Mouse (Mus musculus) CH12.LX (cell line): Measurements from ENCODE around the gene Sdhaf2. TPM values are rescaled to one million over a fixed set of nuclear protein-coding genes. Genes with fewer than 3 reads are reported as not detected.

ENCODE experiments used
- DNase-seq: peaks from one replicate; pipeline ENCODE4 v3.0.0-alpha.2; 2013; ENCODE audit errors: extremely low read depth
- H3K27ac ChIP-seq: 2 replicates; pipeline ENCODE4 v1.5.1; 2012; ENCODE audit warnings: low read depth, mild to moderate bottlenecking, control low read depth, moderate library complexity; ENCODE audit not compliant: insufficient read depth
- H3K27me3 ChIP-seq: replicated peaks from 2 replicates; pipeline ENCODE3; 2012; ENCODE audit warnings: inconsistent platforms
- H3K36me3 ChIP-seq, 2 experiments: replicated peaks in 1 of 2; 2 replicates each; pipeline versions ENCODE3 to v1.6.1; 2012; ENCODE audit warnings: inconsistent platforms in 1 of 2, low read length in 1 of 2, mild to moderate bottlenecking in 1 of 2, mixed read lengths in 1 of 2, moderate library complexity in 1 of 2; ENCODE audit not compliant: control insufficient read depth in 1 of 2, insufficient read depth in 1 of 2
- H3K4me1 ChIP-seq, 2 experiments: 2 replicates each; pipeline ENCODE4 v1.6.1; 2012; ENCODE audit warnings: inconsistent platforms in 1 of 2, moderate library complexity in 1 of 2; ENCODE audit not compliant: insufficient read depth in 2 of 2, control insufficient read depth in 1 of 2
- H3K4me2 ChIP-seq: 2 replicates; pipeline ENCODE4 v1.6.1; 2012; ENCODE audit warnings: low read depth, mild to moderate bottlenecking, control low read depth; ENCODE audit not compliant: poor library complexity, insufficient read depth, severe bottlenecking
- H3K4me3 ChIP-seq, 3 experiments: fragments of 150-350 bp in 1 of 3; sonication (generic) in 1 of 3; replicated peaks in 1 of 3; 2 replicates each; pipeline versions ENCODE3 to v1.5.1; 2011 to 2012; ENCODE audit warnings: low read depth in 2 of 3, low read length in 2 of 3, mild to moderate bottlenecking in 2 of 3, moderate library complexity in 2 of 3, control low read depth in 1 of 3, improper control_type of control experiment in 1 of 3, inconsistent platforms in 1 of 3, mixed read lengths in 1 of 3; ENCODE audit not compliant: poor library complexity in 1 of 3
- H3K79me2 ChIP-seq: replicated peaks from 2 replicates; pipeline ENCODE4 v1.6.1; 2012; ENCODE audit warnings: mild to moderate bottlenecking, moderate library complexity; ENCODE audit not compliant: control insufficient read depth, poor library complexity, insufficient read depth, severe bottlenecking; ENCODE audit errors: extremely low read depth
- H3K9ac ChIP-seq: 2 replicates; pipeline ENCODE4 v1.6.1; 2012; ENCODE audit warnings: low read depth, mild to moderate bottlenecking, control low read depth, moderate library complexity; ENCODE audit not compliant: insufficient read depth
- H3K9me3 ChIP-seq: replicated peaks from 2 replicates; pipeline ENCODE3; 2012; ENCODE audit warnings: low read length, inconsistent platforms, mixed read lengths
- BHLHE40 ChIP-seq: IDR thresholded peaks from 2 replicates; pipeline ENCODE4 v1.6.1; 2011; ENCODE audit warnings: mild to moderate bottlenecking, low read depth, low read length, improper control_type of control experiment
- CHD1 ChIP-seq: IDR thresholded peaks from 2 replicates; pipeline ENCODE4 v1.6.1; 2012; ENCODE audit warnings: low read depth, low read length, improper control_type of control experiment, inconsistent platforms
- CHD2 ChIP-seq: IDR thresholded peaks from 2 replicates; pipeline ENCODE4 v1.6.1; 2011; ENCODE audit warnings: low read length, improper control_type of control experiment
- E2F4 ChIP-seq: IDR thresholded peaks from 2 replicates; pipeline ENCODE4 v1.6.1; 2011; ENCODE audit warnings: low read depth, low read length, improper control_type of control experiment; ENCODE audit not compliant: insufficient replicate concordance
- ELF1 ChIP-seq: IDR thresholded peaks from 2 replicates; pipeline ENCODE4 v1.6.1; 2014; ENCODE audit warnings: low read depth, mild to moderate bottlenecking, inconsistent platforms, low read length, improper control_type of control experiment
- GABPA ChIP-seq: IDR thresholded peaks from 2 replicates; pipeline ENCODE4 v1.6.1; 2012; ENCODE audit warnings: low read depth, low read length, improper control_type of control experiment, inconsistent platforms; ENCODE audit not compliant: insufficient replicate concordance
- JUN ChIP-seq: IDR thresholded peaks from 2 replicates; pipeline ENCODE4 v1.6.1; 2011; ENCODE audit warnings: low read depth, mild to moderate bottlenecking, low read length, improper control_type of control experiment, moderate library complexity; ENCODE audit not compliant: insufficient read depth
- MAX ChIP-seq: IDR thresholded peaks from 2 replicates; pipeline ENCODE4 v1.6.1; 2011; ENCODE audit warnings: low read length, improper control_type of control experiment
- MAZ ChIP-seq: IDR thresholded peaks from 2 replicates; pipeline ENCODE4 v1.6.1; 2012; ENCODE audit warnings: low read depth, mild to moderate bottlenecking, inconsistent platforms, low read length, improper control_type of control experiment, moderate library complexity
- MEF2A ChIP-seq: IDR thresholded peaks from 2 replicates; pipeline ENCODE4 v1.6.1; 2014; ENCODE audit warnings: low read depth, mild to moderate bottlenecking, inconsistent platforms, low read length, improper control_type of control experiment, borderline replicate concordance
- MXI1 ChIP-seq: IDR thresholded peaks from 2 replicates; pipeline ENCODE4 v1.6.1; 2011; ENCODE audit warnings: mild to moderate bottlenecking, low read depth, low read length, improper control_type of control experiment
- MYC ChIP-seq: IDR thresholded peaks from 2 replicates; pipeline ENCODE4 v1.6.1; 2011; ENCODE audit warnings: low read depth, mild to moderate bottlenecking, improper control_type of control experiment, low read length
- POLR2A ChIP-seq: IDR thresholded peaks from 2 replicates; pipeline ENCODE4 v1.6.1; 2011; ENCODE audit warnings: low read depth, mild to moderate bottlenecking, improper control_type of control experiment, low read length
- RAD21 ChIP-seq: IDR thresholded peaks from 2 replicates; pipeline ENCODE4 v1.6.1; 2011; ENCODE audit warnings: low read depth, mild to moderate bottlenecking, low read length, improper control_type of control experiment, moderate library complexity
- SMC3 ChIP-seq: IDR thresholded peaks from 2 replicates; pipeline ENCODE4 v1.6.1; 2011; ENCODE audit warnings: low read depth, low read length, improper control_type of control experiment
- TCF12 ChIP-seq: IDR thresholded peaks from 2 replicates; pipeline ENCODE4 v1.6.1; 2014; ENCODE audit warnings: low read depth, mild to moderate bottlenecking, inconsistent platforms, low read length, improper control_type of control experiment
- UBTF ChIP-seq: IDR thresholded peaks from 2 replicates; pipeline ENCODE4 v1.6.1; 2012; ENCODE audit warnings: low read depth, mild to moderate bottlenecking, inconsistent platforms, low read length, improper control_type of control experiment, moderate library complexity
- ZC3H11A ChIP-seq: IDR thresholded peaks from 2 replicates; pipeline ENCODE4 v1.6.1; 2012; ENCODE audit warnings: low read depth, mild to moderate bottlenecking, inconsistent platforms, low read length, improper control_type of control experiment
- ZNF384 ChIP-seq: IDR thresholded peaks from 2 replicates; pipeline ENCODE4 v1.6.1; 2012; ENCODE audit warnings: low read depth, low read length, improper control_type of control experiment, inconsistent platforms
- dilution Hi-C: fragments of 300-500 bp; cut with MboI; formaldehyde crosslinking; loops from 2 replicates; pipeline ENCODE4 v1.14.3; 2020; ENCODE audit warnings: low sequenced_read_pairs; ENCODE audit not compliant: extremely low pct_unique_long_range_greater_than_20kb, extremely low pct_ligation_motif_present
- in situ Hi-C: fragments of 300-500 bp; cut with MboI; formaldehyde crosslinking; loops from 3 replicates; pipeline ENCODE4 v1.14.3; 2019; ENCODE audit warnings: low sequenced_read_pairs, low pct_ligation_motif_present, low pct_unique_long_range_greater_than_20kb, mixed read lengths
- polyA plus RNA-seq: library from polyadenylated mRNA; unstranded; fragments of >175 nt; gene quantifications from 2 replicates; pipeline ENCODE4 v1.2.1, GENCODE M21; 2012; ENCODE audit warnings: low read depth; ENCODE audit not compliant: insufficient read length
- total RNA-seq, 2 experiments: library from RNA; depleted of rRNA; stranded (reverse); fragments of 300-350 nt in 1 of 2; fragments of >200 nt in 1 of 2; gene quantifications; 2 replicates each; pipeline ENCODE4 v1.2.3; 2012 to 2014

Sdhaf2 gene
- total and polyA plus RNA-seq, 3 experiments: 31.7 to 96.0 (median 57.3) TPM

DNA sequence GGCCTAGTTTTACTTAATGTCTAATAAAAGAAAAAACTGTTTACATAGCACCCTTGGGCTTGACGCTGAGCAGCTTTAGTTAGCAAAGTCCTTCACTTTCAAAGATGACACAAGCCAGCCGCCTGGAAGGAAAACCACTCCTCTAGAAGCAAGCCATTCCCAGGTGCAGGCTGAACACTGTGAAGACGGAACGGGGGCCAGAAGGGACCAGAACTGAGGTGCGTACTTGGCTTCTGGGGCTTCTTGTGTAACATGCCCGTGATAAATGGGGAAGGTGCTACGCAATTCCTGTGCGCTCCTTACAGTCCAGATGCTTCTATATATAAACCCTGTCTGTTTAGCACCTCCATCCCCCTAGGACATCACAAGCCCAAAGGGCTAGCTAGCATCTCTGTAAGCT, 25.4 kb downstream of the Sdhaf2 start:
- H3K4me1 ChIP-seq: no peaks in the 10 kb centered on the region
- dilution Hi-C loops: no loop called here
- no peaks in the 10 kb centered on the region for H3K79me2 ChIP-seq
- no peaks in the 10 kb centered on the region for H3K27me3 ChIP-seq
- H3K4me3 ChIP-seq: no peak overlapping the region
- in situ Hi-C loops: no loop called here
- no peak overlapping the region for H3K9ac ChIP-seq
- H3K27ac ChIP-seq: no peak overlapping the region
- H3K4me2 ChIP-seq: no peak overlapping the region
- H3K9me3 ChIP-seq: no peaks in the 10 kb centered on the region
- no peak for DNase-seq
- peaks cover 54 to 94% of the 10 kb centered on the region in 2 experiments for H3K36me3 ChIP-seq
- TF ChIP-seq MAZ (no peak), TCF12 (no peak), ZC3H11A (no peak), ZNF384 (no peak), MAX (no peak), BHLHE40 (no peak), MXI1 (no peak), GABPA (no peak), MYC (no peak), SMC3 (no peak), POLR2A (no peak), ELF1 (no peak), MEF2A (no peak)
- TF ChIP-seq, all 38 proteins: peak for 0

DNA sequence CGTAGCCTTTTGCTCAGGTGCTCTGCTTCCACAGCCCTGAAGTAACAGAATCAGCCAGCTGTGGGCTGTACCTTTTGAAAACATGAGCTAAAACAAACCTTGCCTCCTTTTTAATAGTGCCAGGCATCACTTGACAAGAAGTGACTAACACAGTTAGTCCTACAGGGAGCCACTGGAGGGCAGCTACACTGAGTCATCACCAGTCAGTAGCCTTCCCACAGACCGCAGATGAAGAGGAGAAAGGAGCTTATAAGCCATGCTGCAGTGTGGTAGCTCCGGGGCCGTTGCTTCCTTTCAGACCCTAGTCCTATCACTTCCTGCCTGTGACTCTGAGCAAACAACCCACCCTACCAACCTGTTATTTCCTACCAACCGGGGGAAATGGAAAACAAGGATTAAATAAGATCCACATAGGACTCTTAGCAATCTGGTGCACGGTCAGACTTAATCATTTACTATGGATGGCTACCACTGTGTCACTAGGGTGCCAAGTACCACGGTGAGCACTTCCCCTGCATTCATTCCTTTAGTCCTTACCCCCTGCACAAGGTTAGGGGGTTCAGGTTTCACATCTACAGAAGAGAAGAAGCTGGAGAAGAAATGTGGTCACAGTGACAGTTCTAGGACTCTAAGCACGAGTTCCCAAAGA, 28.3 kb downstream of the Sdhaf2 start:
- Histone ChIP-seq H3K27ac (no peak overlapping the region), H3K36me3 (peaks cover 45 to 89% of the 10 kb centered on the region in 2 experiments), H3K4me2 (no peak overlapping the region), H3K9me3 (no peaks in the 10 kb centered on the region), H3K79me2 (no peaks in the 10 kb centered on the region), H3K9ac (no peak overlapping the region), H3K27me3 (no peaks in the 10 kb centered on the region), H3K4me1 (no peaks in the 10 kb centered on the region), H3K4me3 (no peak overlapping the region)
- in situ Hi-C loops (no loop called here), dilution Hi-C loops (no loop called here)
- no peak for DNase-seq
- no peak for TF ChIP-seq CHD2
- no peak for TF ChIP-seq CHD1
- TF ChIP-seq RAD21: no peak
- TF ChIP-seq TCF12: no peak
- TF ChIP-seq E2F4: no peak
- TF ChIP-seq UBTF: no peak
- no peak for TF ChIP-seq SMC3
- no peak for TF ChIP-seq JUN
